27 mouse cellular contexts compared by ENCODE assay signal in the genomic region with DNA sequence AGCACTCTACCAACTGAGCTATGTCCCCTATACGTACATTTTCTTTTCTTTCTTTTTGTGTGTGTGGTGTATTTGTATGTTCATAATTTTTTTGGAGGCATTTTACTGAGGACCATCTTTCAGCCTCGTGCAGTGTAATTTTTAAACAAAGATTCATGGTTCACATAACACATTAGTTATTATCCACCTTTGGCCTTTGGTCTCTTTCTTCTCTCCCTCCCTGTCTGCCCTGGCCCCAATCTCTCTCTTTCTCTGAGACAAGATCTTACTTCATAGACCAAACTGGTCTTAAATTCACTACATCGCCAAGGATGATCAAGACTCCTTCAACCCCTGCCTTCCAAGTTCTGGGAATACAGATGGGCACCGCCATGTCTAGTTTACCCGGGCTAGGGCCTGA. TPM values are rescaled to one million over a fixed set of nuclear protein-coding genes. Genes with fewer than 3 reads are reported as not detected.
"Had no signal": no experiment of that assay in that cellular context is flagged by ENCODE, and none has a peak within 500 bp of the region (broad histone marks: within the 10 kb centered on the region; RNA-seq: fewer than 3 reads in every experiment).

No protein-coding gene starts in this region.

- H3K9me3 ChIP-seq: embryonic facial prominence, embryonic 10.5 days; embryonic facial prominence, embryonic 12.5 days; embryonic facial prominence, embryonic 15.5 days; forebrain, embryonic 10.5 days; forebrain, embryonic 12.5 days; forebrain, embryonic 13.5 days; forebrain, embryonic 15.5 days had no signal

- H3K9ac ChIP-seq: embryonic facial prominence, embryonic 12.5 days; embryonic facial prominence, embryonic 13.5 days; embryonic facial prominence, embryonic 15.5 days; forebrain, embryonic 12.5 days; forebrain, embryonic 13.5 days; forebrain, embryonic 15.5 days; forebrain, postnatal 0 days had no signal

- H3K27ac ChIP-seq: embryonic facial prominence, embryonic 10.5 days; embryonic facial prominence, embryonic 12.5 days; embryonic facial prominence, embryonic 13.5 days; embryonic facial prominence, embryonic 15.5 days; forebrain, embryonic 10.5 days; forebrain, embryonic 12.5 days; forebrain, embryonic 13.5 days; forebrain, embryonic 15.5 days; heart, adult 2 months had no signal

- H3K27me3 ChIP-seq: embryonic facial prominence, embryonic 12.5 days; embryonic facial prominence, embryonic 13.5 days; embryonic facial prominence, embryonic 15.5 days; forebrain, embryonic 12.5 days; forebrain, embryonic 13.5 days; forebrain, embryonic 15.5 days had no signal

- ATAC-seq: forebrain, embryonic 13.5 days; forebrain, embryonic 14.5 days; forebrain, embryonic 15.5 days; forebrain, embryonic 16.5 days; forebrain, postnatal 0 days had no signal

- H3K4me1 ChIP-seq: forebrain, embryonic 12.5 days; forebrain, embryonic 13.5 days; forebrain, embryonic 15.5 days had no signal

- H3K36me3 ChIP-seq: embryonic facial prominence, embryonic 10.5 days; embryonic facial prominence, embryonic 12.5 days; embryonic facial prominence, embryonic 13.5 days; embryonic facial prominence, embryonic 15.5 days; forebrain, embryonic 10.5 days; forebrain, embryonic 12.5 days; forebrain, embryonic 15.5 days had no signal

- H3K4me2 ChIP-seq: embryonic facial prominence, embryonic 12.5 days; embryonic facial prominence, embryonic 13.5 days; embryonic facial prominence, embryonic 15.5 days; forebrain, embryonic 12.5 days; forebrain, embryonic 13.5 days; forebrain, embryonic 15.5 days had no signal

- DNase-seq: cerebellum, adult 2 months; cerebellum, adult 8-10 months; cerebellum, adult 9-10 months; cerebellum, adult 9-11 months; cerebellum, postnatal 14 days; cerebellum, postnatal 25 days; cerebellum, postnatal 36 days; embryo, embryonic 11 days; forebrain, postnatal 0 days; gastrocnemius, postnatal 10 days; heart, adult 11 months had no signal

- H3K4me3 ChIP-seq: embryonic facial prominence, embryonic 10.5 days; embryonic facial prominence, embryonic 12.5 days; embryonic facial prominence, embryonic 13.5 days; embryonic facial prominence, embryonic 15.5 days; erythroblast, embryonic 14.5 days; forebrain, embryonic 10.5 days; forebrain, embryonic 12.5 days; forebrain, embryonic 13.5 days; forebrain, embryonic 15.5 days; heart, adult 2 months had no signal

RNA-seq across cellular contexts. Expression of a gene that starts 44.7 kb away (rescaled TPM):
- total RNA-seq: common myeloid progenitor, adult 5-6 weeks; heart, adult 2 months; heart, adult 8-10 months had no signal
- polyA plus RNA-seq: embryonic facial prominence, embryonic 11.5 days; embryonic facial prominence, embryonic 12.5 days; embryonic facial prominence, embryonic 14.5 days; erythroblast, embryonic 14.5 days had no signal
